Mouse (Mus musculus): ENCODE results near the gene Eps8l2. TPM values are rescaled to one million over a fixed set of nuclear protein-coding genes. Genes with fewer than 3 reads are reported as not detected.

Gene Eps8l2
- polyA plus RNA-seq (2017; shearing (Covaris generic)): not detected

DNA sequence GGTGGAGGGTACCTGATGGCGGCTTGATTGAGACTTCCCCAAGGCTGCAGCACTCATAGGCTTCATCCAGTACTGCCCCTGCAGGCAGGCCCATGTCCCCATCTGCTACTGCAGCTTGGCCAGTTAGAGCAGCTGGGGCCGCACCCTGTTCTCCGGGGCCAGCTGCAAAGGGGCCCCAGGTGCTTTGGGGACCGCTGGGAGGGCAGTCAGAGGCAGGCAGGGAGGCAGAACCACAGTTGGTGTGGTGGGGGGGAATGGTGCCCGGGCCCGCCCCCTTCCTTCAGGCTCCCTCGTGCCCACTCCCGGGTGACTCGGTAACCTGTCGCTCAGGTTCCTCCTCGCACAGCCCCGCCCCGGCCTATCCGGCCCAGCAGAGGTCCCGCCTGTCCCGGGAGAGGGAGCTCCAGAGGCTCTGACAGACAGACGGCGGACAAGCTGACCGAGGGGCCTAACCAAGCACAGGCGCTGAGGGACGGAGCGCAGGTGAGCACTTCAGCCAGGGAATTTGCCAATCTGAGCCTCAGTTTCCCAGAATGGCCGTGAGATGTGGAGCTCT lies at the start of gene Eps8l2:
Eps8l2 (plus strand) TSS at position 305 of the 556 bp plus-strand sequence.
- no peak for ATAC-seq

DNA sequence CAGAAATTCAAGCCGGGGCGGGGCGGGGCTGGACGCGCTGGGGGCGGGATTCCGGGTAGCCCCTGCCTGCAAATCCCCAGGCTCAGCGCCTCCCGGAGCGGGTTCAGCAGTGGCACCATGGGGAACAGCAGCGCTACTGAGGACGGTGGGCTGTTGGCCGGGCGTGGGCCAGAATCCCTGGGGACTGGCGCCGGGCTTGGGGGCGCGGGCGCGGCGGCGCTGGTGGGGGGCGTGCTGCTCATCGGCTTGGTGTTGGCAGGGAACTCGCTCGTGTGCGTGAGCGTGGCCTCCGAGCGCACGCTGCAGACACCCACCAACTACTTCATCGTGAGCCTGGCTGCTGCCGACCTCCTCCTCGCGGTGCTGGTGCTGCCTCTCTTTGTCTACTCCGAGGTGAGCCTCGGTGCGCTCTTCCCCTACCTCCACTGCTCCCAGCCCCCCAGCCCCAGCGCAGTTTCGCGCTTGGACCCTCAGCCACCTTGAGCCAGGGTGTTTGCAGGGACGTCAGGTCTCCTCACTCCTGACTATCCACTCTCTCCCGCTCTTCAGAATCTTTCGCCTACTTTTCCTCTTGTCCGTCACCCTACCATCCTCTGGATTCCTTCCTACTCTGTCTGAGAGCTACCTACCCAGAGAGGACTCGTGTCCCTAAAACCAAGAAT lies 46.6 kb upstream of the Eps8l2 start, which contains the start of gene Drd4:
Drd4 (plus strand) TSS at position 86 of the 662 bp plus-strand sequence.
- ATAC-seq: no peak

DNA sequence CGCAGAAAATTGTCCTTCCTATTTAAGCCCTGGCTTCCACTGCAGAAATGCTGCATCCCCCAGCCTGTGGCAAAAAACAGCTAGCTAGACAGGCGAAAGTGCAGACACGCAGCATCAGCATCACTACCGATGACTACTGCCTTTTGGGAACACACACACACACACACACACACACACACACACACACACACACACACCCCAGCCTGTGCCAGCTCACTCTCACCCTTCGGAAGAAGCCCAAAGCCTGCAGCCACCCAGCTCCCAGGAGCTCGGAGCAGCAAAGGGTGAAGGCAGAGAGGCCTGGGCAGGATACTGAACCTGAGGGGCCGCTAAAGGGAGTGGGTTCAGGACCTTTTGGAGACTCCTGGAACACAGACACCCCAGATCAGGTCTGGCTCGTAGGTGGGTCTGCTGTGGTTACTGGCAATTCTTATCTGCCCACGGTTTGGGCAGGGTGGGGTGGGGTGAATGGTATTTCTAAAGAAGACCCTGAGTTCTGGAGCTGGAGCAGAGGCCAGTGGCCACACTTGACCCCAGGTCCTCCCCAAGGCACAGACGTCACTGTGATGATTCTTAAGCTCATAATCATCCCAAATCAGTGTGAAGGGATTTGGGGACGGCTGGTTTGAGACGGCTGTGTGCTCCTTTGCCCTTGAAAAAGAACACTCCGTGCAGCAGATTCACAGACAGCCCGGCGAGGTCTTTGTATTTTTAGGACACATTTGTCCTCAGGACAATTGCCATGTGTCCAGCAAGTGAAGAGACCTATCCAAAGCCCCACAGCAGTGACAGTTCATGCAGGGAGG lies 45.9 kb upstream of the Eps8l2 start:
- ATAC-seq: no peak

DNA sequence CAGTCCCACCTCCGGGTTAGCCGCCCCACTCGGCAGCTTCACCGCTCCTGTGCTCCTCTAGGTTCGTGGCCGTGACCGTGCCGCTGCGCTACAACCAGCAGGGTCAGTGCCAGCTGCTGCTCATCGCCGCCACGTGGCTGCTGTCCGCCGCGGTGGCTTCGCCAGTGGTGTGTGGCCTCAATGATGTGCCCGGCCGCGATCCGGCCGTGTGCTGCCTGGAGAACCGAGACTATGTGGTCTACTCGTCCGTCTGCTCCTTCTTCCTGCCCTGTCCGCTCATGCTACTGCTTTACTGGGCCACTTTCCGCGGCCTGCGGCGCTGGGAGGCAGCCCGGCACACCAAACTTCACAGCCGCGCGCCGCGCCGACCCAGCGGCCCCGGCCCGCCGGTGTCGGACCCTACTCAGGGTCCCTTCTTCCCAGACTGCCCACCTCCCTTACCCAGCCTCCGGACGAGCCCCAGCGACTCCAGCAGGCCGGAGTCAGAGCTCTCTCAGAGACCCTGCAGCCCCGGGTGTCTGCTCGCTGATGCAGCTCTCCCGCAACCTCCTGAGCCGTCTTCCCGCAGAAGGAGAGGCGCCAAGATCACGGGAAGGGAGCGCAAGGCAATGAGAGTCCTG lies 44.7 kb upstream of the Eps8l2 start:
- no peak for ATAC-seq

DNA sequence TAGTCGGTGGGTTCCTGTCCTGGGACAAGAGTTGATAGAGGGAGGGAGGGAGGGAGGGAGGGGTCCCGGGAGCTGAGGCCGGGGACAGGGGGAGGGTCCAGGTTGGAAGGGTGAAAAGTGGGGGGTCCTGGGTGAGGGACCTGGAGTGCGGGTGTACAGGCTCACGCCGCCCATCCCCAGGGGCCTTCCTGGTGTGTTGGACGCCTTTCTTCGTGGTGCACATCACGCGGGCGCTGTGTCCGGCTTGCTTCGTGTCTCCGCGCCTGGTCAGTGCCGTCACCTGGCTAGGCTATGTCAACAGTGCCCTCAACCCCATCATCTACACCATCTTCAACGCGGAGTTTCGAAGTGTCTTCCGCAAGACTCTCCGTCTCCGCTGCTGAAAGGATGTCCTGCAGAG lies 44.2 kb upstream of the Eps8l2 start:
- ATAC-seq: no peak

DNA sequence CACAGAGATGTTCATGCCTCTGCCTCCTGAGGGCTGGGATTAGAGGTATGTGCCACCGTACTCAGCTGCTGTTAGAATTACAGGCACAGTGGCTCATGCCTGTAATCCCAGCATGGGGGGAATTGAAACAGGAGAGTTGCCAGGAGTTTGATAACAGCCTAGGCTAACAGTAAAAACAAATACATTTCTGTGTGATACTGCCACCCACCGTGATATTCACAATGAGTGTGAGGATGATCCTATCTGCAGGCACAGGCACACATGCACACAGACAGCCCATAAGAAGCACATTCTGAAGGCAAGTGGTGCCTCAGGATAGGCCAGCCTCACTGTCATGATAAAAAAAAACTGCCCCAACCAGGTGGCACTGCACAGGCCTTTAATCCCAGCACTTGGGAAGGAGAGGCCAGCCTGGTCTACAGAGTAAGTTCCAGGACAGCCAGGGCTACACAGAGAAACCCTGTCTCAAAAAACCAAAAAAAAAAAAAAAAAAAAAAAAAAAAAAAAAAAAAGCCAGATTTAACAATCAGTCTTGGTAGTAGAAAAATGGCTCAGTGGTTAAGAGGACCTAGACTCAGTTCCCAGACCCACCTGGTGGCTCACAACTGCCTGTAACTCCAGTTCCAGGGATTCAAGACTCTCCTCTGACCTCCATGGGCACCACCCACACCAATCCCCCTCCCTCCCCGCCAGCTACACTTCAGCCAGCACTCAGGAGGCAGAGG lies 40.6 kb upstream of the Eps8l2 start:
- no peak for ATAC-seq

DNA sequence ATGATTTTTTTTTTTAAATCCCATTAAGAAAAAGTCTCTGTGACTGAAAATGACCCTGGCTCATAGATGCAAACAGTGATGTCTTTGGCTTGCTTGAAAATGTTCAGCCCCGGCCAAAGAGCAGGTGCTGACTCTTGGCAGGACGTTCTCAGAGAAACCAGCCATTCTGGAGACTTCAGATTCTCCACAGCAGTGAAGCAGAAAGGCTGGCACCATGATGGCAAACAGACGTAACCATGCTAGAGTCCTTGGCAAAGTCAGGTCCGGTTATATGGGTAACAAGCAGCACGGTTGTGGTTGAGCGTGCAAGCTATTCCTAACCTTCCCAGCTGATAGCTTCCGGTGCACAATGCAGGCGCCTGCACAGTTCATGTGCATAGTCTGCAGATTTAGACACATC lies 39.5 kb upstream of the Eps8l2 start:
- no peak for ATAC-seq

DNA sequence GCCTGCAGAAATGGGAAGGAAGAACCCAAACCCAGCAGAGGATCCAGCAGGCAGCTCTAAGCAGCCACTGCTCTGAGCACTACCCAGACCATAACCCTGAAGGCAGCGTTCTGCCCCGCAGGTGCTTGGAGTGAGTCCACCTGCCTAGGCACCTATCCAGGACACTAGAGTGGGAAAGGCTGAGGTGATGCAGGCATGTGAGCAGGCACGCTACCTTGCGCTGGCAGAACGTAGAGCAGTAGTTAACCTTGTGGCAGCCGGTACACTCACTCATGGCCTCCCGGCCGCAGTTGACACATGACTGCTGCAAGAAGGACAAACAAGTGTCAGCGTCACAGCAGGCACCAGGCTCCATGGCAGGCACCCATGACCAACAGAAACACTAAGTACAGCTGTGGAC lies 37.3 kb upstream of the Eps8l2 start:
- ATAC-seq: no peak

DNA sequence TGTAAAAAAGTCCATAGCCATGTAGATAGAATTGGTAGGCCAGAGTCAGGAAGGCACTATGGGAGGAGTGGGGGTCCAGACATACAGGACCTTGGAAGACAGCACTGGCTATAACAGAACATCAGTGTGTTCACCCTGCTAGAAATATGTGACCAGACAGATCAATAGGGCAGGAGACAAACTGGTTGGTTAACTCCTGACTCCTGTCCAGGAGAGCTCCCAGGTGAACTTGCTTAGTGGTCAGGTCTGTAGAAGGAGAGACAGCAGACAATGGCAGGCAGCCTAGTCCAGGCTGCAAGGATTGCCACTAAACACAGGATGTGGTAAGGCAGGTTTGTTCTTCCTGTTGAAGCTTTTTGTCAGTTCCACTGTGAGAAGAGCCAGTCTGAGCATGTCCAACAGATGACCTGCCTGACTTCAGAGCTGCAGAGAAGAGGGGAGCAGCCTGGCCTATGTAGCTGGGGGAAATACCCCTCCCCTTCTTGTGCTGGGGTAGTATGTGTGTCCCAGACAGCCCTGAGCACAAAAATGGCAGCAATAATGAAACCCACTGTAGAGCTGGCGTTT lies 35.9 kb upstream of the Eps8l2 start:
- peak; percentile 98 for ATAC-seq

DNA sequence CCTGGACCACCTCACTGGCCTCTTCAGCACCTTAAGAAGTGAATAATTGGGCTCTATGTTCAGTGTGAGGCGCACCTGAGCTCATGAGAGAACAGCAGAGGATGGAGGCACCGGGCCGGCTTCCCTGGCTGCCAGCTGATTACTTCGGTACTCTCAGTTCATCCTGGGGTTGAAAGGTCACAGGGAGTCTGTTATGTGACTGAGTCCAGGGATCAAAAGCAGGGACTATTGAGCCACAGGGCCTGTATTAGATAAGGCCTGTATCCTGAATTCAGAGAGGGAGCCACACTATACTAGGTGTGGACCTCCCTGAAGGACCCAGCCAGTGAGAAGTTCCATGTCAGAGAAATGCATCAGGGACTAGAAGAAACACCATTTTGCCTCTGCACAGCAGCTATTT lies 34.1 kb upstream of the Eps8l2 start:
- no peak for ATAC-seq

DNA sequence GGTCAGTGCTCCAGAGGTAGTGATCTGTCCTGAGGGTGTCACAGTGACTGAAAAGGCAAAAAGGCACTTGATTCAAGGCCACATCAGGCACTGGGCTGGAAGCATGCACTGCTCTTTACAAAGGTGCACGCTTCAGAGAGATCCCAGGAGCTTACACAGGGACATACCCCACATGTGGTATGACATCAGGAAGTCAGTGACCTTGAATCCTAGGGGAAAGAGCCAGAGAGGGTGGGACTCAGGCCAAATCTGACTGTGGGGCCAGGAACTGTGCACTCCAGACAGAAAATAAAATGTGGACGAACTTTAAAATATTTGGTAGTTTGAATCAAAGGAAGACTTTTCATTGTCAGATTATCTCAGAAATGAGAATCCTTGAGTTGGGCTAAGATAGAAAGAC lies 24.3 kb upstream of the Eps8l2 start:
- ATAC-seq: no peak

DNA sequence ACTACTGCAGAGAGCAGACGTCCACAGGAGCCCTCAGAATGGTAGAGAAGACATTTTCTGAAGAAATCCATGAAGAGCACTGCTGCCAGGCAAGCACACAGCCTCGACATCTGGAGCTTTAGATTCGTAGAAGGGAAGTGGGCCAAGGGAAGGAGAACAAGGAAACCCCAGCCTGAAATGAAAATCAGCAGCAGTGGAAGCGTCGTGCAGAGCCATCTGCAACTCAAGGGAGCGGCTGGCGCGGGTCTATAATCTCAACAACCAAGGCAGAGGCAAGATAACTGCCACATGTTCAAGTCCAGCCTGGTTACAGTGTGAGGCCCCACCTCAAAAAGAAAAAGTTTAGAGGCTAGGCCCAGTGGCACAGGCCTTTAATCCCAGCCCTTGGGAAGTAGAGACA lies 23.6 kb upstream of the Eps8l2 start:
- no peak for ATAC-seq

DNA sequence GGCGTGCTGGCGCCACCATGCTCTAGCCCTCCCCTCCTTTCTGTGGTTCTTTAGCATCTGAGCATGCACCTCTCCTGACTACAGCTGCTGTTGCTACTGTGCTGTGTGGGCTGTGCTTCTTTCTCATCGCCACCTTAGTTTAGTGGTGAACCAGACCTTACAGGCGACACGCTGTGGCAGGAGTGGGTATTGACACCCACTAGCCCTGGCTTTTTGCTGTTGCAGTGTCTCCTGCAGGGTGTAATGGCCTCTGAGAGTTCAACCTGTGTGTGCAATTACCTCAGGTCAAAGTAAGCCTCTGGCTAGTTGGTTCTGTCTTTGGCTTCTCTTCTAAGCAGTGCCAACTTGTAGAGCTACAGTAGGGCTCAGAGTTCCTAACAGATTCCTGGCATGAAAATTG lies 22.7 kb upstream of the Eps8l2 start:
- peak; percentile 90 for ATAC-seq

DNA sequence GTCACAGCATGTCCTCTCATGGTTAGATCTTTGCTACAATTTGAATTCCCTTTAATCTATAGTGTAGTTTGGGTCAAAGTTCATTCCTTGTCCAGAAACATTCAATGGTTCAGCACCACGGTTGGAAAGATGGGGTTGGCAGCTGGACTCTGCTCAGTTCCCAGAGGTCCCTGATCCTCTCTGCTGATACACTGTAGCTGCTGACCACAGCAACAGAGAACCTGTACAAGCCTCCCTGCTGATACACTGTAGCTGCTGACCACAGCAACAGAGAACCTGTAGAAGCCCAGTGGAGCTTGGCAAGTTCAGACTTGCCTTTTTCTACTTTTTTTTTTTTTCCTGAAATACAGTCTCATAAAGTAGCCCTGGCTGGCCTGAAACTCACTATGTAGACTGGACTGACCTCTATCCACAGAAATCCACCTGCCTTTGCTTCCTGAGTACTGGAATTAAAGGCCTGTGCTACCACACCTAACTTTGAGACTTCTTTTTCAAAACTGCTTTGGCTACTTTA lies 21.0 kb upstream of the Eps8l2 start:
- no peak for ATAC-seq

DNA sequence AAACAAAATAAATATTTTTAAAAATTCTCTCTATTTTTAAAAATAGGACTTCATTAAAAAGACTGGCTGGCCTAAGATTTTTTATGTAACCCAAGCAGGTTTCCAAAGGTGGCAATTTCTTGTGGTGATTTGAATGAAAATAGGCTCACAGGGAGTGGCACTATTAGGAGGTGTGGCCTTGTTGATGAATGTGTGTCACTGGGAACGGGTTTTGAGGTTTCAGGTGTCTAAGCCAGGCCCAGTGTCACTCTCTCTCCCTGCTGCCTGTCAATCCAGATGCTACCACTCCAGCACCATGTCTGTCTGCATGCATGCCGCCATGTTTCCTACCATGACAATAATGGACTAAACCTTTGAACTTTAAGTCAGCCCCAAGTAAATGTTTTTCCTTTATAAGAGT lies 19.2 kb upstream of the Eps8l2 start:
- ATAC-seq: no peak

DNA sequence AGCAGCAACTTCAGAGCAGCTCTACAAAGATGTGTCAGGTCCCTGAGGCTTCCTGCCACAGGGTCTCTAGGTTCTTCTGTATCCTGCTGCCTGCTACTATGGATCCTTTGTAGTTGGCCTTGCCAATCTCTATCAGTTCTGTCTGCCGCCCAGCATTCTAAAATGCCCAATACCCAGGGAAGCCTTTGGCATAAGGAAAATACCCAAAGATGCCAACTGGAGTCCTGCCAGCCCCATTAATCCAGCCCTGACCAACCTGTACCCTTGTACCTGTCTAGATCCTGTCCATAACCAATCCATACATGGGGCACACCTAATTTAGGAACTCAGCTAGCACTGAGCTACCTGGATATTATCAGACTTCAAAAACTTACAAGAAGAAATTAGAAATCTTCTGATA lies 14.0 kb upstream of the Eps8l2 start:
- ATAC-seq: no peak

DNA sequence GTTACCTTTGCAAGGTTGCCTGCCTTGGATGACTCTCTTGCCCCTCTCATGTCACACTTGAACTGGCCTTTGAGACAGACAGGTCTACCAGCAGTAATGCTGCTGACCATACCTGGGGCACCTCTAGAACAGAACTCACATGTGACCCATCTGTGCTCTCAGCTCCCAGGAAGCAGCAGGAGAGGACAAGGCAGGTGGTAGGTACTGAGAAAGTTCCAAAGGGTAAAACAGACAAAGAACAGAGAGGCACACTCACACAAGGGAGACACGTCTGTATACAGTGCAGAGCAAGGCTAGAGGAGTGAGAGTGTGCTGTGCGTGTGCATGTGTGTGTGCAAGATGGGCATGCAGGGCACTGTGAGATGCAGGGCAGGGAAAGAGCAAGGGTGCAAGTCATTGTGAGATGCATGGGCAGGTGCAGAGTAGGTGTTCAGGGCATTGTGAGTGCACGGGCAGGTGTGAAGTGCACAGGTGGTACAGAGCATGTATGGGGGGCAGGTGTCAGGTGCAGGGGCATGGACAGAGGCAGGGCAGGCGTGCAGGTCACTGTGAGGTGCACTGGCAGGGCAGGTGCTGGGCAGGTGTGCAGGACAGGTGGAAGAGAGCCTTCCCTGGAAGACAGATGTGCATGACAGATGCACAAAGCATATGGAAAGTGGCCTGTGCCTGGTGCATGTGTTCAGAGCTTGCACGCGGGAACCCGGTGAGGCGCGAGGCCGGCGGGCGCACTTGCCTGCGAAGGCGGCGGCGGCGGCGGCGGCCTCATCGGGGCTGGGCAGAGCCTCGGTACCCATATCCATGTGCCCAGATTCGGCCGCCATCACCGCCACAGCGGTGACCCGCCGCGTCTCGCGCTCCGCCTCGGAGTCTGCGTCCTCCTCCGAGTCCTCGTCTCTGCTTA lies 11.9 kb upstream of the Eps8l2 start:
- ATAC-seq: peak; percentile 9

DNA sequence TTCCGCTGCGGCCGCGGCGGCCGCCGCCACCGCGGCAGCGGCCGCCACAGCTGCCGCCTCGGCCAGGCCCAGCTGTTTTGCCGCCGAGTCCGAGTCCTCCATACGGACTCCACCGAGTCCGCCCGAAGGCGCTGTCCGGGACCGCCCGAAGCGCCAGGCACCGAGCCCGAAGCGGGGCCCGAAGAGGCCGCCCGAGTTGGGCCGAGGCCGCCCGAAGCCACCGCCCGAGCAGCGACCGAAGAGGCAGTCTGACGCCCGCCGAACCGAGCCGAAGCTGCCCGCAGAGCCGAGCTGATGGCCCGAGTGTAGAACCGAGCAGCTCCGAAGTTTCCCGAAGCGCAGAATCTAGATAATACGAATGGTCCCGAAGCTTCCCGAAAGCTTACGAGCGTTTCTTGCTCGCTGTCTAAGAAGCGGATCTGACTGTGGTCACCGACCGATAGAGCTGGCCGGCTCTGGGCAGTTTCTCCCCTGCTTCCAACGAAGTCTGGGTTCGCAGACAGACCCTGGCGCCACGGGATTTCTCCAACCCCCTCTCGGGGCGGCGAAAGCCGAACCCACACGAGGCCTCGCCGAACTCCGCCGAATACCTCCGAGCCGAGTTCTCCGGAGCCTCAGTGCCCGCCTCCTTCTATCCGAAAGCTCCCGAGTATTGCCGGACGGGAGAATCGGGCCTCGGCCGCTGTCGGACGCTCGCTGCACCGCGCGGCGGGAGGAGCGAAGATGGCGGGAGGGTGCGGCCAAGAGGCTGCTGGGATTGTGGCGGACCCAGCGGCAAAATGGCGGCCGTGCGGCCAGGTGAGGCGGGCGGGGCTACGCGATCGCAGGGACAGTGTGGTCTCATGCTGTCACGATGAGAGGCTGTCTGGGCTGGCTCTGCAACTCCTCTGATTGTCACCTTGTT lies 11.0 kb upstream of the Eps8l2 start, which contains the start of the genes Deaf1 and Tmem80:
Deaf1 (minus strand) TSS at position 222 of the 904 bp plus-strand sequence.
Tmem80 (plus strand) TSS at position 271 of the 904 bp plus-strand sequence.
- peak; percentile 87 for ATAC-seq

DNA sequence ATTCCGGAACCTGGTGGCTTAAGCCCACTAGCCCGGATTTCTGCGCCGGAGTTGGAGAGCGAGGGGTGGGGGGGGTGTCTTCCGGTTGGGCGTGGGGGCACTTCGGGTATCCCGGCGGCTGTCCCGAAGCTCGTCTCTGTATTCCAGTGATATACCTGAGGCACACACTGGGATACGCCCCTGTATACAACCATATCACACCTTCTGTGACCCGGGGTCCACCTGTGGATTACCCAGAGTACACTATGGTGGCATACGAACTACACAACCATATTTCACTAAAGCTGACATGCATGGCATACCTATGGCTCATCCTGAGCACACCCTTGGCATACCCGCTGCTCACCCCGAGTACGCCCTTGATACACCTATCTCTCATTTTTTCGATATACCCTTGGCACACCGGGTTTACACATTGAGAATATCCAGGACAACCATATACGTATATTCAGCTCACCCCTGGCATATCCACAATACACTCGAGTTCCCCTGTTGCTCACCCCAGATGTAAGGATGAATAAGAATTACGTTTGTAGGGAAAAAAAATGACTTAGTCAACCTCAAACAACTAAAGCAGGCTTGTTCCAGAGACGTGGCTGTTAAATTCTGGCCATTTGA lies 10.2 kb upstream of the Eps8l2 start:
- ATAC-seq: no peak

All from activated CD4-positive, CD25-positive, alpha-beta regulatory T cell, adult 4 months (primary cell).